Mouse (Mus musculus) right cerebral cortex, postnatal 25 days (tissue): ENCODE measurements around the gene Zfp628.
A peak's percentile ranks its signal among the peaks of the same experiment; 100 is the strongest.
"Not testable (repeated sequence)": the region's sequence is repeated elsewhere in the genome, so short reads cannot be mapped to it uniquely, and the experiment has no call there.

Experiments used
- DNase-seq: peaks from one replicate; pipeline ENCODE4 v3.0.0; 2022

The Zfp628 gene

GRCm38 (mm10) chr7:4915007-4915665, at the start of gene Zfp628:
Gene Zfp628, plus strand, starts transcription at chr7:4915217.
- DNase-seq, result peak; percentile 96

- DNase-seq, result peak; percentile 95
These were observed 49.2 kb upstream of the Zfp628 start for GRCm38 (mm10) chr7:4865579-4866493.

- DNase-seq, result no peak
These were observed 48.3 kb upstream of the Zfp628 start for GRCm38 (mm10) chr7:4866631-4867180.

- no peak for DNase-seq
These were observed 44.9 kb upstream of the Zfp628 start, which contains the start of gene Isoc2b for GRCm38 (mm10) chr7:4870133-4870532. Gene Isoc2b, minus strand, starts transcription at chr7:4870258.

GRCm38 (mm10) chr7:4876753-4877221, 38.2 kb upstream of the Zfp628 start, which contains the start of gene Isoc2a:
Gene Isoc2a, plus strand, starts transcription at chr7:4877153.
- peak; percentile 82 for DNase-seq

- no peak for DNase-seq
These were observed 37.8 kb upstream of the Zfp628 start for GRCm38 (mm10) chr7:4877226-4877625.

- DNase-seq, result no peak
These were observed 36.8 kb upstream of the Zfp628 start for GRCm38 (mm10) chr7:4878186-4878585.

GRCm38 (mm10) chr7:4879036-4879435, 36.0 kb upstream of the Zfp628 start:
- DNase-seq, result not testable (repeated sequence)

GRCm38 (mm10) chr7:4886680-4887079, 28.3 kb upstream of the Zfp628 start:
- DNase-seq, result no peak

GRCm38 (mm10) chr7:4895186-4895585, 19.8 kb upstream of the Zfp628 start:
- DNase-seq, result no peak

GRCm38 (mm10) chr7:4898851-4899648, 16.0 kb upstream of the Zfp628 start:
- no peak for DNase-seq

- no peak for DNase-seq
These were observed 15.1 kb upstream of the Zfp628 start for GRCm38 (mm10) chr7:4899649-4900522.

GRCm38 (mm10) chr7:4900523-4900851, 14.5 kb upstream of the Zfp628 start:
- no peak for DNase-seq

- DNase-seq, result no peak
These were observed 13.8 kb upstream of the Zfp628 start for GRCm38 (mm10) chr7:4901171-4901570.

- DNase-seq, result no peak
These were observed 12.6 kb upstream of the Zfp628 start for GRCm38 (mm10) chr7:4902404-4902803.

- DNase-seq, result no peak
These were observed 8.5 kb upstream of the Zfp628 start, which contains the start of gene Gm36210 for GRCm38 (mm10) chr7:4906466-4906950. Gene Gm36210, minus strand, starts transcription at chr7:4906516.

GRCm38 (mm10) chr7:4911561-4911960, 3.5 kb upstream of the Zfp628 start:
- DNase-seq, result no peak

- DNase-seq, result no peak
These were observed 2.8 kb upstream of the Zfp628 start for GRCm38 (mm10) chr7:4912248-4912647.

- DNase-seq, result no peak
These were observed 826 bp downstream of the Zfp628 start for GRCm38 (mm10) chr7:4915669-4916416.

- no peak for DNase-seq
These were observed 2.5 kb downstream of the Zfp628 start for GRCm38 (mm10) chr7:4917494-4917893.

- no peak for DNase-seq
These were observed 3.7 kb downstream of the Zfp628 start for GRCm38 (mm10) chr7:4918681-4919080.
